Mouse (Mus musculus) frontal cortex, postnatal 10 days (tissue): ENCODE measurements around the gene Myo5a.

ENCODE experiments used
- DNase-seq, 2 experiments: peaks; one replicate each; pipeline ENCODE4 v3.0.0; 2022; ENCODE audit warnings: low spot score in 2 of 2, mixed read lengths in 1 of 2

Gene Myo5a

GRCm38 (mm10) chr9:75070457-75071028, at the start of gene Myo5a:
Gene Myo5a, plus strand, starts transcription at chr9:75071015.
- no peak for DNase-seq

GRCm38 (mm10) chr9:75022546-75022945, 48.3 kb upstream of the Myo5a start:
- no peak for DNase-seq

GRCm38 (mm10) chr9:75023150-75023894, 47.5 kb upstream of the Myo5a start:
- DNase-seq, result no peak

- no peak for DNase-seq
Measured at GRCm38 (mm10) chr9:75024089-75024488, 46.7 kb upstream of the Myo5a start.

- DNase-seq, result no peak
Measured at GRCm38 (mm10) chr9:75025689-75026088, 45.1 kb upstream of the Myo5a start.

- DNase-seq, result no peak
Measured at GRCm38 (mm10) chr9:75032408-75032807, 38.4 kb upstream of the Myo5a start.

- DNase-seq, result no peak
Measured at GRCm38 (mm10) chr9:75033141-75033540, 37.7 kb upstream of the Myo5a start.

- DNase-seq, result no peak
Measured at GRCm38 (mm10) chr9:75034691-75035090, 36.1 kb upstream of the Myo5a start.

GRCm38 (mm10) chr9:75035944-75036343, 34.9 kb upstream of the Myo5a start:
- DNase-seq, result no peak

- peak; percentile 79 to 83 for DNase-seq
Measured at GRCm38 (mm10) chr9:75037451-75038356, 33.1 kb upstream of the Myo5a start, which contains the start of gene Arpp19. Gene Arpp19, plus strand, starts transcription at chr9:75037614.

GRCm38 (mm10) chr9:75038357-75038688, 32.5 kb upstream of the Myo5a start:
- no peak for DNase-seq

GRCm38 (mm10) chr9:75040566-75040965, 30.2 kb upstream of the Myo5a start:
- no peak for DNase-seq

- no peak for DNase-seq
Measured at GRCm38 (mm10) chr9:75041840-75042525, 28.8 kb upstream of the Myo5a start.

- no peak for DNase-seq
Measured at GRCm38 (mm10) chr9:75043191-75043590, 27.6 kb upstream of the Myo5a start.

- no peak for DNase-seq
Measured at GRCm38 (mm10) chr9:75047079-75047478, 23.7 kb upstream of the Myo5a start.

- no peak for DNase-seq
Measured at GRCm38 (mm10) chr9:75049100-75049499, 21.7 kb upstream of the Myo5a start.

- DNase-seq, result peak; percentile 44 to 69
Measured at GRCm38 (mm10) chr9:75050003-75050402, 20.8 kb upstream of the Myo5a start.

- DNase-seq, result no peak
Measured at GRCm38 (mm10) chr9:75051841-75052240, 19.0 kb upstream of the Myo5a start.

GRCm38 (mm10) chr9:75055046-75055445, 15.8 kb upstream of the Myo5a start:
- no peak for DNase-seq

GRCm38 (mm10) chr9:75064678-75065331, 6.0 kb upstream of the Myo5a start:
- DNase-seq, result no peak

- DNase-seq, result peak; percentile 52 to 73
Measured at GRCm38 (mm10) chr9:75071029-75071705, 352 bp downstream of the Myo5a start.
